Mouse (Mus musculus) G1E (cell line): ENCODE measurements around the gene Cd4.

Experiments
- CTCF ChIP-seq: IDR thresholded peaks from 2 replicates; pipeline ENCODE4 v1.5.1; 2012; ENCODE audit warnings: low read depth, low read length, inconsistent platforms, mixed read lengths
- GATA2 ChIP-seq: IDR thresholded peaks from 2 replicates; pipeline ENCODE4 v1.6.1; 2012; ENCODE audit warnings: low read depth, low read length, inconsistent platforms, borderline replicate concordance
- POLR2AphosphoS5 ChIP-seq: IDR thresholded peaks from 2 replicates; pipeline ENCODE4 v1.6.1; 2012; ENCODE audit warnings: low read depth, low read length, inconsistent platforms; ENCODE audit not compliant: insufficient replicate concordance

GRCm38 (mm10) chr6:124898359-124898758, 10.3 kb upstream of the Cd4 start:
- TF ChIP-seq CTCF (no peak), GATA2 (no peak), POLR2AphosphoS5 (no peak)
